Mouse (Mus musculus): Measurements from ENCODE around the gene Ubox5.
"Not testable (repeated sequence)": the region's sequence is repeated elsewhere in the genome, so short reads cannot be mapped to it uniquely, and the experiment has no call there.

The Ubox5 gene

GRCm38 (mm10) chr2:130576564-130576963, 53.3 kb downstream of the Ubox5 start:
- not testable (repeated sequence) for DNase-seq

- no peak for DNase-seq
Measured at GRCm38 (mm10) chr2:130575873-130576272, 54.0 kb downstream of the Ubox5 start, which contains the start of gene Oxt. TSS of gene Oxt (plus strand) at chr2:130576173.

GRCm38 (mm10) chr2:130574960-130575359, 54.9 kb downstream of the Ubox5 start:
- no peak for DNase-seq

- no peak for DNase-seq
Measured at GRCm38 (mm10) chr2:130569926-130570325, 59.9 kb downstream of the Ubox5 start.

GRCm38 (mm10) chr2:130568921-130569320, 60.9 kb downstream of the Ubox5 start:
- no peak for DNase-seq

GRCm38 (mm10) chr2:130564983-130565382, 64.9 kb downstream of the Ubox5 start:
- no peak for DNase-seq

- peak; percentile 37 for DNase-seq
Measured at GRCm38 (mm10) chr2:130564063-130564462, 65.8 kb downstream of the Ubox5 start.

- peak; percentile 94 for DNase-seq
Measured at GRCm38 (mm10) chr2:130563212-130564055, 66.4 kb downstream of the Ubox5 start, which contains the start of gene Mrps26. TSS of gene Mrps26 (plus strand) at chr2:130563742.

GRCm38 (mm10) chr2:130558015-130558414, 71.8 kb downstream of the Ubox5 start:
- DNase-seq: no peak

- no peak for DNase-seq
Measured at GRCm38 (mm10) chr2:130557462-130557861, 72.4 kb downstream of the Ubox5 start.

- DNase-seq: no peak
Measured at GRCm38 (mm10) chr2:130556292-130556691, 73.5 kb downstream of the Ubox5 start.

GRCm38 (mm10) chr2:130554841-130555240, 75.0 kb downstream of the Ubox5 start:
- DNase-seq: no peak

- DNase-seq: no peak
Measured at GRCm38 (mm10) chr2:130546957-130547356, 82.9 kb downstream of the Ubox5 start.

- DNase-seq: no peak
Measured at GRCm38 (mm10) chr2:130540266-130540665, 89.6 kb downstream of the Ubox5 start.

Measured in right cerebral cortex, postnatal 25 days (tissue).